Mouse (Mus musculus): ENCODE data around the gene Hist2h2aa1.
A peak's percentile ranks its signal among the peaks of the same experiment; 100 is the strongest.
"Not testable (repeated sequence)": the region's sequence is repeated elsewhere in the genome, so short reads cannot be mapped to it uniquely, and the experiment has no call there.

Hist2h2aa1 gene

GRCm38 (mm10) chr3:96280660-96281059 lies 35.4 kb downstream of the Hist2h2aa1 start:
- DNase-seq: no peak

GRCm38 (mm10) chr3:96284457-96284856 lies 39.2 kb downstream of the Hist2h2aa1 start:
- peak; percentile 51 for DNase-seq

- DNase-seq: not testable (repeated sequence)
Measured at GRCm38 (mm10) chr3:96287334-96287733, 42.0 kb downstream of the Hist2h2aa1 start.

- DNase-seq: no peak
Measured at GRCm38 (mm10) chr3:96289201-96289600, 43.9 kb downstream of the Hist2h2aa1 start.

DNA sequence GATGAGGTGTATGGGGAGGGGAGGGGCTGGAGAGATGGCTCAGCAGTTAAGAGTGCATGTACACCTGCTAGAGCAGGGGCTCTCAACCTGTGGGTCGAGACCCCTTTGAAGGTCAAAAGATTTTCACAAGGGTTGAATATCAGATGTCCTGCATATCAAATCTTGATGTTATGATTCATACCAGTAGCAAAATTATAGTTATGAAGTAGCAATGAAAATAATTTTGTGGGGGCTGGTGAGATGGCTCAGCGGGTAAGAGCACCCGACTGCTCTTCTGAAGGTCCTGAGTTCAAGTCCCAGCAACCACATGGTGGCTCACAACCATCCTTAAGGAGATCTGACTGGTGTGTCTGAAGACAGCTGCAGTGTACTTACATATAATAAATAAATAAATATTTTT lies 45.4 kb downstream of the Hist2h2aa1 start:
- not testable (repeated sequence) for DNase-seq

DNA sequence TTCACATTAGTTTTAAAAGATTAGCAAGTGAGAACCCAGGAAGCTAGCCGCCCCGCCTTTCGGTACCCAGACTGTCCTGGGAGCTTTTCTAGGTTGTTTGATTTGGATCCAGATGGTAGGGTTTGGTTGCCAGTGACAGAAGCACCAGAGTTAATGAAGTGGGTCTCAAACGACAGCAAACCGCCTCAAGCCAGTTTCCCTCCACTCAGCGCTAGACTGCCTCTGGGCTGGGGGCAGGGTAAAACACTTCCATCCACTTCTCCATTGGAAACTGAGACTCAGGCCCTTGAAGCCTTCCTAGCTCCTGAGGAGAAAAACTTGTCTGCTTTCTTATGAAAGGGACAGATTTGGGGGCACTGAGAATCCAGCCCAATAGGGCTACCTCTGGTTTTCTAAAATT lies 47.3 kb downstream of the Hist2h2aa1 start:
- no peak for DNase-seq

GRCm38 (mm10) chr3:96293368-96293767 lies 48.1 kb downstream of the Hist2h2aa1 start:
- DNase-seq: no peak

GRCm38 (mm10) chr3:96293787-96294186 lies 48.5 kb downstream of the Hist2h2aa1 start, which contains the start of gene Fcgr1:
TSS of gene Fcgr1 (minus strand) at chr3:96293969.
- no peak for DNase-seq
